Mouse (Mus musculus) spleen, adult 2 months (tissue): Measurements from ENCODE around the gene Dusp11.

Experiments used
- CTCF ChIP-seq: fragments of 200-500 bp; IDR thresholded peaks from 2 replicates; pipeline ENCODE4 v1.5.1; 2011; ENCODE audit warnings: mild to moderate bottlenecking, inconsistent platforms; ENCODE audit not compliant: insufficient read depth, insufficient read length, insufficient replicate concordance; ENCODE audit errors: extremely low read depth
- POLR2A ChIP-seq: fragments of 200-500 bp; IDR thresholded peaks from 2 replicates; pipeline ENCODE4 v1.6.1; 2011; ENCODE audit warnings: low read depth, low read length, inconsistent platforms

- TF ChIP-seq POLR2A (no peak), CTCF (no peak)
These were observed 49.9 kb downstream of the Dusp11 start, which contains the start of gene Tprkb for GRCm38 (mm10) chr6:85911587-85911986.
